Mouse (Mus musculus) erythroblast, adult 5-6 weeks (primary cell): ENCODE measurements around the gene Hus1. TPM values are rescaled to one million over a fixed set of nuclear protein-coding genes. Genes with fewer than 3 reads are reported as not detected.

Source experiments
- ATAC-seq: replicated peaks from 2 replicates; pipeline ENCODE4 v1.8.0; 2016; ENCODE audit warnings: moderate number of reproducible peaks, mild to moderate bottlenecking, moderate TSS enrichment, inconsistent platforms; ENCODE audit not compliant: poor library complexity, low FRiP score, severe bottlenecking
- total RNA-seq, 2 experiments: library from RNA; stranded (forward) in 1 of 2; stranded (reverse) in 1 of 2; fragments of 150-400 nt in 1 of 2; fragments of 200-764, 138-1000 nt in 1 of 2; gene quantifications; 2 replicates each; pipeline versions ENCODE4 v1.2.3 to v1.2.4; 2015 to 2017; ENCODE audit warnings: low replicate concordance in 2 of 2

The Hus1 gene
- total RNA-seq (2015; ENCODE audit: low replicate concordance) (4.4 and 5.0 TPM in 2 replicates), total RNA-seq (2017; ENCODE audit: low replicate concordance) (5.2 and 9.3 TPM in 2 replicates)

DNA sequence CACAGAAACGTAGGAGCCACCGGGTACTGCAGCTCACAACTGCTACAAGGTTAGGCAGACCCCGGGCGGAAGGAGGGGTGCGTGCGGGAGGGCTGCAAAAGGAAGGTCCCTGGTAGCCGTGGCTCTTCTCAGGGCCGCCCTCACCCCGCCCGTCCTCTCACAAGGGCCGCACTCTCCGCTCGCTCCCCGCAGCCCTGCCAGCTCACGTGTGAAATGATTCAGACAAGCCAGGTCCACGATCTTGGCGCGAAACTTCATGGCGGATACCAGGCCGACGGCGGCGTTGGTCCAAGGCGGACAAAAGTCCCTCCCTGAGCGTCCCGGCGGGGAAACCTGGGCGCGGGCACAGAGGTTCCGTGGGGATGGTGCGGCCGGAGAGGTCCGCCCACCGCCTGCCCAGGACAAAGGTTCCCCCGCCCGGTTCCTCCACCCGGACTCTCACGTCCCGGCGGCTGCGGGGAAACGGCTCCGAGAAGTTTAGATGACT is at the start of gene Hus1:
Hus1 (minus strand) TSS at position 339 of the 487 bp plus-strand sequence.
- ATAC-seq, result peak; percentile 99

DNA sequence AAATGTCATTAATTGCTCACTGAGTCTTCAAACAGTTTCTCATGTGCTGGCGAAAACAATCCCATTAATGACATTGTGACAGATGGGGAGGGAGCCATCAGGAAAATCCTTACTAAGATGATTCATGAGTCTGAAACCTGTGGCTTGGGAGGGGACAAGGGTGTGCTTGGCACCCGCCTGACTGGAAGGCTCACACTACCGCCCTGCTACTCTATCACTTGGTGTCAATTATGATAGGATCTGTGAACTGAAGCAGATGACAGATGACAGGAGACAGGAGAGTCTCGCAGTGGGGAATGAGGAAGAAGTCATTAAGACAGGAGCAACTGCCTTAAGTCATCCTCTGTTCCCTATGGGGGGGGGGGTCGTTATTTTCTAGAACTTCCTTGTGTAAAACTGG is 49.5 kb upstream of the Hus1 start:
- no peak for ATAC-seq

DNA sequence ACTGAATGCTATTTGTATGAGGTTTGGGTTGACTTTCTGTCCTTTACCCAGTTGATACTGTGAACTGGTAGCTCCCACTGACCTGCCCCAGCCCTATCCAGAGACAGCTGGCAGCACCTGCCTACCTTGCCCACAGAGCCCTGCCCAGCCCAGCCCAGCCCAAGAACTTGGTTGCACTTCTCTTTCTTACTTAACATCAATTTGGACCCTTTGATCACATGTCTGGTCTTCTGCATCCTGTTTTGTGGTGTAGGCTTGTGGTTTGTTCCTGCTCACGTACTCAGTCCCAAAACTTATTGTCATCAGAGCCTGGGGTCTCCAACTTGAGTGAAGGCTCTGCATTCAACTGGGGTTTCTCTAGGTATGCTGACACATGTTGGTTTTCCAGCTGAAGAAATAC is 49.0 kb upstream of the Hus1 start:
- ATAC-seq, result no peak

DNA sequence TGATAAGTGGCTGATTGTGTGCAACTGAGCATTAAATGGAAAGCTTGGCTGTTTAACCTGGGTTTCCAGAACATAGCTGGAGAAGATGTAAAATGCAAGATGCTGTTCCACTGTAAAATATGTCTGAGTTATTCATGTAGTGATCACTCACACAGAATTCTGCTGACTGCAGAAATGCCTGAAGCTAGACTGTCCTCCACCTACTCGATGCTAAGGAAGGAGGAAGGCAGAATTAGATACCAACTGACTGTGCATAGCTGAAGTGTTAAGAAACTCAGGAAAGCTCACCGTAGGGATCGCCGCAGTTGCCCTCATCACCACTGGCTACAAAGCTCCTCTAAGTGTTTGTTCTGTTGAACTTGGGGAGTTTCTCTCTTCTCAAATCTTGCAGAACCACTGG is 46.7 kb upstream of the Hus1 start:
- ATAC-seq, result no peak

DNA sequence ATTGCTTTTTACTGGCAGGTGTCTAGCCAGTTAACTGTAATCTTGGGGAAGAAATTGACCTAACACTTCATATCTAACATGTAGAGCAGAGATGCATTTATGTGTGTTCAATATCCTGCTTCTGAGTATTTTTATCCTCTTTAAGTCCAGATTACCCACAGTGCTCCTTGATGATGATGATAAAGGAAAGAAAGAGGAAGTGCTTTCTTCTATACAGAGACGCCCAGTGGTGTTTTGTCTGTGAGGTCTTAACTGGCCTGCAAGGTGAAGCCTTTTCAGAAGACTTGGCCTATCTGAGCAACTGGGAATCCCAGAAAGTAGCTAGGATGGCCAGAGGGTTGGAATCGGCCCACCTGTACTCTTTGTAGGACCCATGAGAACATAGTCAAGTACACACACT is 45.9 kb upstream of the Hus1 start:
- ATAC-seq, result no peak

GRCm38 (mm10) chr11:9051895-9052294 is 40.9 kb upstream of the Hus1 start:
- no peak for ATAC-seq

DNA sequence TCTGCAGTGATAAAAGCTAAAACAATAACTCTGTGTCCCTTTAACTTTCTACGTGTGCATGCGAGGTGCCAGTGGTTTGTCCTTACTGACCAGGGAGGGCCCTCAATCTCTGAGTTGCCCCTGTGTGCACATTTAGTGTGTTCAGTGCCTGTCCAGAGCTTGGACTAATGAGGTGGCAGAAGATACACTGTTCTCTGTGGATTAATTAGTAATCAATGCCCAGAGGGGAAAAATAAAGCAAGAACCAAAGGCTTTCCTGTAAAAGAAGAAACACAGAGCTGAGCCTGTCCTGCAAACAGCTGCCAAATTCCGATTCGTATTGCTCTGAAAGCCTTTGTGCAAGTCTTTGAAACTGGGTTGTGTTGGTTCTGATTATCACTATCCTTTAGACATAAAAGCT is 39.2 kb upstream of the Hus1 start:
- no peak for ATAC-seq

DNA sequence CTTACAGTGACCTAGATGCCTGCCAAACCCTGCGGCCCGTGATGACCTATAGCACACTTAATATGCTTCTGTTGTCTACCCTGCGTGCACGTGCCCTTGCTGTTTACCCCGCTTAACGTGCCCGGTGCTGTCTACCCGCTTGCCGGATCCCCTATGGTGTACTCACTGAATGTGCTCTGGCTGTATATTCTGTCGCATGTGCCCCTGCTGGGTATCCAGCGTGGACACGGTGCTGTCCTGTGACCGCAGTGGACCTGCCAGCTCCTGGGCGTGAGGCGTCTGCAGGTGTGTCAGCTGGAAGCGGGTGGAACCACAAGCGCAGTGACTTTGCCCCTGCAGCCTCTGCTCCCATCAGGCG is 37.7 kb upstream of the Hus1 start, which contains the start of gene Sun3:
Sun3 (minus strand) TSS at position 289 of the 358 bp plus-strand sequence.
- no peak for ATAC-seq

DNA sequence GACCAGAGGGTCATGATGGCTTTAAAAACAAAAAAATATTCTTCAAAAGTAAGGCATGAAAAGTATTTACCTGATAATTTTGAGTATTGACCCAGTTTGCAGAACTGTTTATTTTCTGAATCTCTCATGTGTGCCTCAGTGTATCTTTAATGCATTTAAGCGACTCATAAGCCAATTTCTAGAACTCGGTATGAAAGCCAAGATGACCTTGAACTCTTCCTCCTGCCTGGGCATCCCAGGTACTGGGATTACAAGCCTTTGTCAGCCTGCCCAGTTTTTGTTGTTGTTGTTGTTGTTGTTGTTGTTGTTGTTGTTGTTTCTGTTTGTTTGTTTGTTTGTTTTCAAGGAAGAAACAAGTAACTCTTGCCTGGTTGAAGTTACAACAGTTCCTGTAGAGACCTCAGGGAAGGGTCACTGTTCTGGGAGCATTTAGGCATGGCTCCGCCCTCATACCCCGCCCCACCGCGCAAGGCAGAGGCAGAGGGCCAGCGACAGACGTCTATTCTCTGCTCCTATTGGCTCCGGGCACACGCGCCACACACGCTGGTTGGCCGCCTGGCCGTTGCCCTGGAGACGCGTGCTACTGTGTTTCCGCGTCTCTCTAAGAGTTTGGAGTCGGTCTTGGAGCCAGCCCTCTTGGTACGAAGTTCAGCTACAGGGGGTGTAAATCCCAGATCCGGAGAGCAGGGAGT is 37.2 kb upstream of the Hus1 start, which contains the start of gene Gm11992:
Gm11992 (plus strand) TSS at position 584 of the 692 bp plus-strand sequence.
- ATAC-seq, result peak; percentile 52

DNA sequence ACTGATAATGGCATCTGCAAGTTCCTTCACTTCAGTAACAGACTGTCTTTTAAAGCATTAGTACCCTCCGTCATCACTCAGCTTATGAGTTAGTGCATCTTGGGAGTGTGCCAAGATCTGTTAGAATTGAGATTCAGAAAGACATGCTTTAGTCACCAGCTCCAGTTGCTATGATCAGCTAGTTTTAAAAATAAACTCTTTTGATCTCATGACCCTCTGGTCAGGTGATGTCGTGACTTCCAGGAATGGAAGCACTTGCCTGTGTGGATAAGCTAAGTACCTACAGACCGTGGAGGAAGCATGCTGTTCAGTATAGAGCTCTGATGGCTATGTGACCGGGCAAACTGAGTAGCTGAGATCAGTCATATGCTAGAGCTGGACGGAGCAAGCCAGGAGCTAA is 36.1 kb upstream of the Hus1 start:
- no peak for ATAC-seq

DNA sequence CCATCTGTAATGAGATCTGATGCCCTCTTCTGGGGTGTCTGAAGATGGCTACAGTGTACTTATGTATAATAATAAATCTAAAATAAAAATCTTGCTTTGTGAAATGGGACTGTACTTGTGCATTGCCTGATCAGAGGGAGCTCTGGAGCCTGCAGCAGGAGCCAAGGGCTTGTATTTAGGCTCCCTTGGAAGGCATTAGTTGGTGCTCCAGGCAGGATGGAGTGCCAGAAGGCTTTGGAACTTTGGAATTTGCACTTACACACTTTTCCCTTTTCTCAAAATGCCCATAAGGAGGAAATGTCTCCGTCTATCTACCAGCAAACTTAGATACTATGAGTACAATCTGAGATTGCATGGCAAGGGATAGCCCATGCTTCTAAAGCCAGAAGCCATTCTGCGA is 35.6 kb upstream of the Hus1 start:
- ATAC-seq, result no peak

DNA sequence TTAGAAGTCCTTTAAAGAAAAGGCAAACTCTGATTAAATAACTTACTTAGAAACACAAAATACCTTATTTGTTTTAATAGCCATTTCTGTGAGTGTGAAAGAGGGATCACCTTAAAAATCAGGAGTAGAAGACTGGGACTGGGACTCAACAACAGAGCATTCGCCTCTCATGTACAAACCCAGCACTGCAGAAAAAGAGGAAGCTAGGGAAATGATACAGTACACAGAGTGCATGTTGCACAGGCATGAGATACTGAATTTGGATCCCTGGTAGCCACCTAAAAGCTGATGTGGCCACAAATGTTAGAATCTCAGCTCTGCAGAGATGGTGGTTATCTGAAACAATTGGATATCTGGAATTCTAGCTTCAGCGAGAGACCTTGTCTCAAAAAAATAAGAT is 20.5 kb upstream of the Hus1 start:
- no peak for ATAC-seq

- no peak for ATAC-seq
These were observed 14.2 kb upstream of the Hus1 start for GRCm38 (mm10) chr11:9025211-9025610.

DNA sequence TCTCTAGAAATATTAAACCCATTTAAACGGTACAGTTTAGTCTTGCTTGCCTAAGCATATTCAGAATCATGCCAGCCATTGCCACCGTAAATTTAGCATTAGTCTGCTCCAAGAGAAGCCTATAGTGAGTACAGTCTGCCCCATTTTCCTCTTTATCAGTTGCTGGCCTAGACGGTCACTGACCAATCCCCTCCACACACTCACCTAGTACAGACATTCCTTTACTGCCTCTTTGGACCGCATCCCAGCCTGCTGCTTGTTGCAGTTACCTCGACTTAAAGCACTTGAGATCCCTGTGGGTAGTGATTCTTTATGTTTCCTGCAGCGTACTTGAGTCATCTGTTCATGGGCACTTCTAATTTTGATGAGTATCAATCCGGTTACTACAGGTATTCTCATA is 13.8 kb upstream of the Hus1 start:
- no peak for ATAC-seq

DNA sequence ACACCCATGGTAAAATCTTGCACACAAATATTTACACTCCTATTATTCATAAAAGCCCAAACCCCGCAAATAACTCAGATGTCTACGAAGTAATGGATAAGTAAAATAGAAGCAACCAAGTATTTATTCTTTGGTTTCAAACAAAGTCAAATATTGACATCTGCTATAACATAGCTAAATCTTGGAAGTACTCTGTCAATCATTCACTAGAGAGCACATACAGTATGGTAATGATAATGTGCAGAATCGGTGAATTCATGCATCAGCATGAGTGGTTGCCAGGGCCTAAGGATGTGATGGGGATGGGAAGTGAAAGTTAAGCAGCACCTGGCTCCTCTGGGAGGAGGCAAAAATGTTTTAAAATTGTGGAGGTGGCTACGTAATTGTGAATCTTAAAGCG is 9.2 kb upstream of the Hus1 start:
- ATAC-seq, result no peak

GRCm38 (mm10) chr11:9018491-9019267 is 7.7 kb upstream of the Hus1 start:
- no peak for ATAC-seq

GRCm38 (mm10) chr11:9014740-9015139 is 3.7 kb upstream of the Hus1 start:
- no peak for ATAC-seq

GRCm38 (mm10) chr11:9011348-9011747 is 357 bp upstream of the Hus1 start:
- ATAC-seq, result peak; percentile 20; the same call in 1 of the 2 replicates

DNA sequence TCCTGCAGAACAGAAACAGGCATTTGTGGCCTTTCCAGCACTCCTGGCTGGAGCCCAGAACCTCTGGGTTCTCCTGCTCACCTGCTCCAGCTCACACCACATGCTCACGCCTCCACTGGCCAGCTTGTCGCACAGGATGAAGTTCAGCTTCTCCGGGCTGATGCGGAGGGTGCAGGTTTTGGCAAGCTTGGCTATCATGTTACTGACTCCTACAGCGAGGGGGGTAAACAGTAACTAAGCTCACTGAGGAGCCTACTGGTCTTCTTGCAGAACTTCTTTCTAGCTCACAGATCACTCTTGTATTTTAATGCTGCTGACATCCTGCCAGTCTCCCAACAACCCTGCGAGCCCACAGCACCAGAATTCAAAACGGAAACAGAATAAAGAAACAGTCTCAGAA is 575 bp downstream of the Hus1 start:
- peak; percentile 66 for ATAC-seq

GRCm38 (mm10) chr11:9008761-9009160 is 2.2 kb downstream of the Hus1 start:
- ATAC-seq, result no peak

DNA sequence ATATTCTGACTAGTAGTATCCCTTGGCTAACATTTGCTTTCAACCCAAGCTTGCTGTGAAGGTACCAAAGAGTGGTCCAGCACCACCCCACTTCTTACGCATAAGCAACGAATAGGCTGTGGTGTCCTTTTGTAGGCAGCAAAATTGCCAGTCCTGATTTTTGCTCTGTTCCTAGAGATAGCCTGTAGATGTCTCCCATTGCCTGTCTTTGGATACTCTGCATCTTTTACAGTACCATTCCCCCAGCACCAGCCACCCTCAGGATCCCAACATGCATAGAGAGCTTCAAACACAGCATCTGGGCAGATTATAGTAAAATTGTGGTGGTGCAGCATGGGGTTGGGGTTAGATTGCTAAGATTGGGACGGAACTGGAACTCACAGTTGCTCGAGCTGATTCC is 22.9 kb downstream of the Hus1 start:
- ATAC-seq, result no peak
